Mouse (Mus musculus) spleen, adult 2 months (tissue): ENCODE measurements around the gene Slit3.

Experiments used
- CTCF ChIP-seq: fragments of 200-500 bp; IDR thresholded peaks from 2 replicates; pipeline ENCODE4 v1.5.1; 2011; ENCODE audit warnings: mild to moderate bottlenecking, inconsistent platforms; ENCODE audit not compliant: insufficient read depth, insufficient read length, insufficient replicate concordance; ENCODE audit errors: extremely low read depth
- POLR2A ChIP-seq: fragments of 200-500 bp; IDR thresholded peaks from 2 replicates; pipeline ENCODE4 v1.6.1; 2011; ENCODE audit warnings: low read depth, low read length, inconsistent platforms

DNA sequence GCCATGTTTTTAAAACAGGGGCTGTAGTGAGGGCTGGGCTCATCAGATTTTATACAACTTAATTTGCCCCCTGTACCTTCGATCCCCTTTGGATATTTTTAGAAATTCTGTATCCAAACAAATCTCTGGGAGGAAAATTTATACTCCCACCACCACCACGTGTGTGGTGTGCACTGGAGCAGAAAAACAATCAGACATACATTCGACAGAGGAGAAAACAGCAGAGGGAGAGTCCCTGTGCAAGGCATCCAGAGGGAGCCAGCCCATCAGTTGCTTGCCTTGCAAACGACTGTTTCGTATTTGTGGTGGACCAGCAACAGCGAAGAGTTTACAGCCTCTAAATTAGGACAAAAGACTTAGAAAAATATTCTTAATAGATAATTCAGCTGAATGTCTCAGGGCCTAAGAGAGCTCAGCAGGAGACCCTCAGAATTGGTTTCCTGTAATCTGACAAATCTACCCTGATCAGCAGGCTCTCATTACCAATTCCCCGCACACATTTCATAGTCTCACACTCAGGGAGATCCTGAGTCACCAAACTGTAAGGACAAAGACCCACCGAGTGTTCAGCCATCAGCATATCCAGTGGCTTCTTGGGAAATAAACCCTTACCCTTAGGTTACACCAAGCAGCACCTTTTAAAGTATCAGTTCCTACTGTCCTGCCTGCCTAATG is 40.4 kb upstream of the Slit3 start:
- no peak for TF ChIP-seq CTCF
- no peak for TF ChIP-seq POLR2A
